Mouse (Mus musculus): ENCODE results near the gene Trim69.
"Not testable (repeated sequence)": the region's sequence is repeated elsewhere in the genome, so short reads cannot be mapped to it uniquely, and the experiment has no call there.

Trim69 gene

DNA sequence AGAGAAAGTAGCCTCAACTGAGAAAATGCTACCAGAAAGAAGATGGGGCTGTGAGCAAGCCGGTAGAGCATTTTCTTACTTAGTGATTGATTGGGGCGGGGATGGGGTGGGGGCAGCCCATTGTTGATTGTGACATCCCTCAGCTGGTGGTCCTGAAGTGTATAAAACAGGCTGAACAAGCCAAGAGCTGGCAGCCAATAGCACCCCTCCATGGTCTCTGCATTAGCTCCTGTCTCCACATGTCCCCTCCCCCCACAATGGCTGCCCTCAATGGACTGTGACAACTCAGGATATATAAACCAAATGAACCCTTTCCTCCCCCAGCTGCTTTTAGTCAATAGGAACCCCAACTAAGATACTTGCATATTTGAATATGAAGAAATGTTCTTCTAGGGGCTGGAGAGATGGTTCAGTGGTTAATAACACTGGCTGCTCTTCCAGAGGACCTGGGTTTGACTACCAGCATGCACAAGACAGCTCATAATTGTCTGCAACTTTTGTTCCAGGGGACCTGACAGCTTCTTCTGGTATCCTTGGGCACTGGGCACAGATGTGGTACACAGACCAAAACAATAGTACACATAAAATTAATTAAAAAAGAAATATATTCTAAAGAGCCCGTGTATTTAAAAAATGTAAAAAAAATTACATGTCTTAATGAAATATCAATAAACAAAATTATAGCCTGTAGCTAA, 50.2 kb downstream of the Trim69 start:
- no peak for DNase-seq

- not testable (repeated sequence) for DNase-seq
Observed at GRCm38 (mm10) chr2:122217075-122217474, 56.6 kb downstream of the Trim69 start.

DNA sequence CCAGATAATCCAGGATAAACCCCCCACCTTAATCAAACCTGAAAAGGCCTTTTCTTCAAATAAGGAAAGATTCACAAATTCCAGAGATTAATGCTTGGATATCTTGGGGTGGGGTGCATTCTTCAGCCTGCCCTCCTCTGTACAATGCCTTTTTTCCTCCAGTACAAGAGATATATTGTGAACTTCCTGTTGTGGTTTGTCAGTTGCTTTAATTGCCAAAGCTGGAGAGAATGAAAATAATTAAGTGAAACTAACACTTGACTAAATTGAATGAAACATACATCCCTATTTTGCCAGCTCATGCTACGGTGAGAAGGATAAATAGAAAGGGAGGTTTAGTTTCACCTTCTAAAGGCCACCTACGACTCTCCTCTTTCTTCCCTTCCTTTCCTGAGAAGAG, 57.7 kb downstream of the Trim69 start:
- DNase-seq: no peak

GRCm38 (mm10) chr2:122221378-122221777, 60.9 kb downstream of the Trim69 start:
- no peak for DNase-seq

- no peak for DNase-seq
Observed at GRCm38 (mm10) chr2:122221798-122222197, 61.3 kb downstream of the Trim69 start.

- DNase-seq: no peak
Observed at GRCm38 (mm10) chr2:122222272-122222671, 61.8 kb downstream of the Trim69 start.

DNA sequence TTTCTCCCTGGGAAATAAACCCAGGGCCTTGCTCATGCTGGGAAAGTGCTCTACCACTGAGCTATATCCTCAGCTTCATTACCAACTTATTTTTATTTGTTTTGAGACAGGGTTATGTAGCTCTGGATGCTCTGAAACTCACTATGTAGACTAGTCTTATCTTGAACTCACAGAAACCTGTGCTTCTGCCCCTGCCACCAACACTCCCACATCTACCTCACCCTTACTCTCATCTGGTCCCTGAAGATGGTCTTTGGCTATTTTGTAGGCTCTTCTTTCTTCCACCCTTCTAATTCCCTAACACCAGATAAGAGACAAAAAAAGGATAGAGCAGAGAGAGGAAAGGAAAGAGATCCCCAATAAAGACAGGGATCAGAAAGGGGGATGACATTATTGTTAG, 63.2 kb downstream of the Trim69 start:
- DNase-seq: no peak
